Mouse (Mus musculus): ENCODE data around the gene Nr0b2.

GRCm38 (mm10) chr4:133584059-133584951 lies 31.1 kb downstream of the Nr0b2 start, which contains the start of gene Gpn2:
- TF ChIP-seq CTCF (IDR thresholded peaks at IDR 0.05; ENCODE audit: control insufficient read depth, insufficient read depth, insufficient read length) (no peak), CEBPB (IDR thresholded peaks at IDR 0.05; ENCODE audit: low read depth) (no peak), MAX (IDR thresholded peaks at IDR 0.05) (no peak), USF1 (IDR thresholded peaks at IDR 0.05; ENCODE audit: low read depth) (no peak), MYOG (IDR thresholded peaks at IDR 0.05; ENCODE audit: control insufficient read depth, extremely low read depth, insufficient read length) (no peak), FOSL1 (IDR thresholded peaks at IDR 0.05; ENCODE audit: insufficient read depth, low read length, poor library complexity, severe bottlenecking) (no peak)

All from C2C12 (cell line).